Mouse (Mus musculus): ENCODE results near the gene Mfsd4b5.

GRCm38 (mm10) chr10:40026546-40026945 is 40.1 kb upstream of the Mfsd4b5 start:
- TF ChIP-seq CTCF (conservative IDR thresholded peaks at IDR 0.05; ENCODE audit: insufficient read depth, insufficient read length, low read depth, low read length) (no peak), POLR2A (IDR thresholded peaks at IDR 0.05; ENCODE audit: low read depth, low read length) (no peak)

Measured in kidney, adult 2 months (tissue).